Mouse (Mus musculus): ENCODE measurements at regions not wholly inside any gene's neighbourhood (a gene's known extent, or its start where the extent isn't known, plus 50 kb on each side); places are given as distances from the start of the nearest gene placed in this dataset.

DNA sequence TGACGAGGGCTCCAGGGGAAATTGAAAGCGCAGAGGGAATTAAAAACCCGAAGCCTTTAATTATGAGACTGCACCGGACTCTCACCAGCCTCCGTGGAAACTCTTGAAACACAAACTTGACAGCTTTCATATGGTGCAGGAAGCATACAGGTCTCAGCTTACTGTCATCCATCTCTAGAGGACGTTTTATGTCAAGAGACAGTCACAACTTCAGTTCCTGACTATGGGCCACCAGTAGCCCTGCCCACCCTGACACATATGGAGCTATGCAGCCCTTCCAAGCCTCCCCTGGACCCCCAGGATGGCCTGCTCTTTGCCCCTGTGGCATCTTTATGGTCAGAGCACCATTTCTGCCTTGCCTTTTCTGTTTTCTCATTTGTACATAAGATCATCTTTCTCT is 530.0 kb downstream of the Vrk1 start:
- Histone ChIP-seq H3K4me1 (ENCODE audit: control insufficient read depth in 2 of 2, insufficient read depth in 2 of 2, low read length in 2 of 2, poor library complexity in 1 of 2) (peaks cover 0 to 4% of the 10 kb centered on the region in 2 experiments; a peak in 1 of 4 replicates), H3K4me3 (ENCODE audit: insufficient read depth in 1 of 2, low read depth in 1 of 2, low read length in 2 of 2, poor library complexity in 1 of 2, severe bottlenecking in 1 of 2) (no peak overlapping the region), H3K27ac (ENCODE audit: insufficient read depth, low read depth, low read length, poor library complexity, severe bottlenecking) (no peak overlapping the region), H3K9ac (ENCODE audit: insufficient read depth, low read depth, low read length, poor library complexity, severe bottlenecking) (no peak overlapping the region), H3K36me3 (ENCODE audit: control insufficient read depth, insufficient read depth, low read length, poor library complexity, severe bottlenecking) (no peaks in the 10 kb centered on the region), H3K9me3 (ENCODE audit: control insufficient read depth, insufficient read depth, low read depth, low read length) (no peaks in the 10 kb centered on the region)
- in situ Hi-C loops (cut with MboI; ENCODE audit: low sequenced_read_pairs in 2 of 2, unreplicated experiment in 2 of 2) = no loop called here
- TF ChIP-seq ZC3H11A (IDR thresholded peaks at IDR 0.05; ENCODE audit: borderline replicate concordance, low read depth, low read length) (no peak), ZNF384 (IDR thresholded peaks at IDR 0.05; ENCODE audit: low read depth, low read length) (no peak), MAFK (IDR thresholded peaks at IDR 0.05; ENCODE audit: insufficient read depth, low read depth, low read length) (no peak), HCFC1 (IDR thresholded peaks at IDR 0.05; ENCODE audit: borderline replicate concordance, insufficient read depth, low read length) (no peak), CHD2 (IDR thresholded peaks at IDR 0.05; ENCODE audit: low read depth, low read length) (no peak)
- no peak for DNase-seq (ENCODE audit: low read depth, low spot score)

DNA sequence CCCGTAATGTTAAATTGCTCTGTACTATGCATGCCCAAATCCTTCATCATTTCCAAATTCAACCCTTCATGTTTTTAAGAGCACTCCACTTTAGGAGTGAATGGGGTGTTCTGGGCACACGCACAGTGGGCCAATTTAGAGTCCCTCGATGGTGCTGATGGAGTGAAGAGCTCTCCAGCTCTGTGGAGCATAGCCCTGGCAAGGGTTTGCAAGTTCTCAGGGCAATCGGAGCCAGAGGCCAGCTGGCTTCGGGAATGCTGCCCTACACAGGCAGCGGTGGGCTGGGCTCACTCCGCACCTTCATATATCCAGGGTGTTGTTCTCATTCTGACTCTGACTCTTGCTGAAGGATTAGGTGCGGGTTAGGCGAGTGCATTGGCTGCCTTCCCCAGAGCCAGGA is 549.5 kb downstream of the Vrk1 start:
- Histone ChIP-seq H3K9me3 (ENCODE audit: control insufficient read depth, insufficient read depth, low read depth, low read length) (no peaks in the 10 kb centered on the region), H3K4me3 (ENCODE audit: insufficient read depth in 1 of 2, low read depth in 1 of 2, low read length in 2 of 2, poor library complexity in 1 of 2, severe bottlenecking in 1 of 2) (no peak overlapping the region), H3K27ac (ENCODE audit: insufficient read depth, low read depth, low read length, poor library complexity, severe bottlenecking) (no peak overlapping the region), H3K9ac (ENCODE audit: insufficient read depth, low read depth, low read length, poor library complexity, severe bottlenecking) (no peak overlapping the region), H3K4me1 (ENCODE audit: control insufficient read depth in 2 of 2, insufficient read depth in 2 of 2, low read length in 2 of 2, poor library complexity in 1 of 2) (no peaks in the 10 kb centered on the region), H3K36me3 (ENCODE audit: control insufficient read depth, insufficient read depth, low read length, poor library complexity, severe bottlenecking) (no peaks in the 10 kb centered on the region)
- in situ Hi-C loops (cut with MboI; ENCODE audit: low sequenced_read_pairs in 2 of 2, unreplicated experiment in 2 of 2) = no loop called here
- no peak for DNase-seq (ENCODE audit: low read depth, low spot score)
- TF ChIP-seq ZC3H11A (IDR thresholded peaks at IDR 0.05; ENCODE audit: borderline replicate concordance, low read depth, low read length) = no peak
- no peak for TF ChIP-seq HCFC1 (IDR thresholded peaks at IDR 0.05; ENCODE audit: borderline replicate concordance, insufficient read depth, low read length)
- TF ChIP-seq CHD2 (IDR thresholded peaks at IDR 0.05; ENCODE audit: low read depth, low read length) = no peak
- TF ChIP-seq MAFK (IDR thresholded peaks at IDR 0.05; ENCODE audit: insufficient read depth, low read depth, low read length) = no peak
- TF ChIP-seq ZNF384 (IDR thresholded peaks at IDR 0.05; ENCODE audit: low read depth, low read length) = no peak

DNA sequence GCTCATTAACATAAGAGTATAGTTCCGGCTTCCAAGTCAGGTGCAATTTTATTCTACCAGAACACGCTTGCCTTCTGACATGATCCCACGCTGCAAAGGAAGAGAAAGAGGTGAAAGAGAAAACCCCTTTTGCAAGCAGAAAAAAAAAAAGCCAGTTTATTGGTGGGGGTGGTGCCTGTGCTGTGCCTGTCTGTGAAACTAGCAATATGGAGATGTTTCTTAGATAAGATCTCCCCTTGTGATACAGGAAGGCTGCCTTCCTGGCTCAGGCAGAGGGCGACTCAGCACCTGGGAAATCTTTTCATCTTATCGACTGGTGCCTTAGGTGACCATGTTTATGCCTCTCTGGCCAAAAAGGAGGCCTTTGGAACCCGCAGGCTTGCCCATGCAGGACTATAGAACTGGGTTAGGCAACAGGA is 555.2 kb downstream of the Vrk1 start:
- no peak overlapping the region for H3K9ac ChIP-seq (ENCODE audit: insufficient read depth, low read depth, low read length, poor library complexity, severe bottlenecking)
- in situ Hi-C loops (cut with MboI; ENCODE audit: low sequenced_read_pairs in 2 of 2, unreplicated experiment in 2 of 2) = no loop called here
- peaks cover 0 to 5% of the 10 kb centered on the region in 2 experiments; a peak in 1 of 4 replicates for H3K4me1 ChIP-seq (ENCODE audit: control insufficient read depth in 2 of 2, insufficient read depth in 2 of 2, low read length in 2 of 2, poor library complexity in 1 of 2)
- no peak overlapping the region for H3K27ac ChIP-seq (ENCODE audit: insufficient read depth, low read depth, low read length, poor library complexity, severe bottlenecking)
- H3K9me3 ChIP-seq (ENCODE audit: control insufficient read depth, insufficient read depth, low read depth, low read length) = no peaks in the 10 kb centered on the region
- no peak for TF ChIP-seq HCFC1 (IDR thresholded peaks at IDR 0.05; ENCODE audit: borderline replicate concordance, insufficient read depth, low read length)
- TF ChIP-seq ZC3H11A (IDR thresholded peaks at IDR 0.05; ENCODE audit: borderline replicate concordance, low read depth, low read length) = no peak
- TF ChIP-seq CHD2 (IDR thresholded peaks at IDR 0.05; ENCODE audit: low read depth, low read length) = no peak
- no peak for TF ChIP-seq MAFK (IDR thresholded peaks at IDR 0.05; ENCODE audit: insufficient read depth, low read depth, low read length)
- no peak for TF ChIP-seq ZNF384 (IDR thresholded peaks at IDR 0.05; ENCODE audit: low read depth, low read length)
- no peaks in the 10 kb centered on the region for H3K36me3 ChIP-seq (ENCODE audit: control insufficient read depth, insufficient read depth, low read length, poor library complexity, severe bottlenecking)
- H3K4me3 ChIP-seq (ENCODE audit: insufficient read depth in 1 of 2, low read depth in 1 of 2, low read length in 2 of 2, poor library complexity in 1 of 2, severe bottlenecking in 1 of 2) = no peak overlapping the region
- DNase-seq (ENCODE audit: low read depth, low spot score) = no peak

DNA sequence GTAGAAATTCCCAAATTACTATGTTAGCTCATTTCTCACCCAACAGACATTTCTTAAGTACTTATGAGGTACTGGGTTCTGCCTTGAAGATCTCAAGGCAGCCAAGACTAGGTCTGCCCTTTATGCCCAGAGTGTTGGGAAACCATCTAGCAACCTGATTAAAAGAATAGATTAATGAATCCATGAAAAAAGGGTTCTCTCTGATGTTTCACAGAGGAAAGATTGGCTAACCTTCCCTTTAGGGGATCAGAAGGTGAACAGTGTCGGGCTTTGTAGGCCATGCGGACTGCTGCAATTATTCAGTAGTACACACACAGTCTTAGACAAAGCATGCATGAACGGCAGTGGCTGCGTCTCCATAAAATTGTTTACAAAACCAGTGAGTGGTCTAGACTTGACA is 556.3 kb downstream of the Vrk1 start:
- H3K4me3 ChIP-seq (ENCODE audit: insufficient read depth in 1 of 2, low read depth in 1 of 2, low read length in 2 of 2, poor library complexity in 1 of 2, severe bottlenecking in 1 of 2) = no peak overlapping the region
- no peak overlapping the region for H3K27ac ChIP-seq (ENCODE audit: insufficient read depth, low read depth, low read length, poor library complexity, severe bottlenecking)
- TF ChIP-seq MAFK (IDR thresholded peaks at IDR 0.05; ENCODE audit: insufficient read depth, low read depth, low read length) (no peak), HCFC1 (IDR thresholded peaks at IDR 0.05; ENCODE audit: borderline replicate concordance, insufficient read depth, low read length) (no peak), CHD2 (IDR thresholded peaks at IDR 0.05; ENCODE audit: low read depth, low read length) (no peak), ZNF384 (IDR thresholded peaks at IDR 0.05; ENCODE audit: low read depth, low read length) (no peak), ZC3H11A (IDR thresholded peaks at IDR 0.05; ENCODE audit: borderline replicate concordance, low read depth, low read length) (no peak)
- H3K9ac ChIP-seq (ENCODE audit: insufficient read depth, low read depth, low read length, poor library complexity, severe bottlenecking) = no peak overlapping the region
- peaks cover 0 to 5% of the 10 kb centered on the region in 2 experiments; a peak in 1 of 4 replicates for H3K4me1 ChIP-seq (ENCODE audit: control insufficient read depth in 2 of 2, insufficient read depth in 2 of 2, low read length in 2 of 2, poor library complexity in 1 of 2)
- DNase-seq (ENCODE audit: low read depth, low spot score) = no peak
- H3K36me3 ChIP-seq (ENCODE audit: control insufficient read depth, insufficient read depth, low read length, poor library complexity, severe bottlenecking) = no peaks in the 10 kb centered on the region
- in situ Hi-C loops (cut with MboI; ENCODE audit: low sequenced_read_pairs in 2 of 2, unreplicated experiment in 2 of 2) = no loop called here
- no peaks in the 10 kb centered on the region for H3K9me3 ChIP-seq (ENCODE audit: control insufficient read depth, insufficient read depth, low read depth, low read length)

DNA sequence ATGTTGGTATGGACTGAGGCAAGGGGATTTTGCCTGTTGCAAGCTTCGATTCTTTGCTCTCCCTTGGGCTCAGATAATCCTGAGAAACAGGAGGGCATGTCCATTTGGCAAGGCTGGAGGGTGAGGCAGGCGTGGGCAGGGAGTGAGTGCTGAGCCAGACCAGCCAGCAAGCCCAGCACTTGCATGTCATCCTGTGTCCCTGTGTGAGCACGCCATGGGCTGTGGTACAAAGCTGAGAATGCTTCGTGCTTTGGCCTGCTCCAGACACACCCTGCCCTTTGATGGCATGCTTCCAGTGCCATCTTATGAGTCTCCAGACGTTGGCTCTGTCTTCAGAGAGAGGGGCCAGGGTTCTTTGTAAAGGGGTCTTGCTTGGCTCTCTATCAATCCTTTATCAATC is 557.1 kb downstream of the Vrk1 start:
- TF ChIP-seq HCFC1 (IDR thresholded peaks at IDR 0.05; ENCODE audit: borderline replicate concordance, insufficient read depth, low read length) = no peak
- TF ChIP-seq MAFK (IDR thresholded peaks at IDR 0.05; ENCODE audit: insufficient read depth, low read depth, low read length) = no peak
- no peak for TF ChIP-seq ZC3H11A (IDR thresholded peaks at IDR 0.05; ENCODE audit: borderline replicate concordance, low read depth, low read length)
- TF ChIP-seq ZNF384 (IDR thresholded peaks at IDR 0.05; ENCODE audit: low read depth, low read length) = no peak
- no peak for TF ChIP-seq CHD2 (IDR thresholded peaks at IDR 0.05; ENCODE audit: low read depth, low read length)
- Histone ChIP-seq H3K4me1 (ENCODE audit: control insufficient read depth in 2 of 2, insufficient read depth in 2 of 2, low read length in 2 of 2, poor library complexity in 1 of 2) (peaks cover 0 to 5% of the 10 kb centered on the region in 2 experiments; a peak in 1 of 4 replicates), H3K27ac (ENCODE audit: insufficient read depth, low read depth, low read length, poor library complexity, severe bottlenecking) (no peak overlapping the region), H3K4me3 (ENCODE audit: insufficient read depth in 1 of 2, low read depth in 1 of 2, low read length in 2 of 2, poor library complexity in 1 of 2, severe bottlenecking in 1 of 2) (no peak overlapping the region), H3K9ac (ENCODE audit: insufficient read depth, low read depth, low read length, poor library complexity, severe bottlenecking) (no peak overlapping the region), H3K36me3 (ENCODE audit: control insufficient read depth, insufficient read depth, low read length, poor library complexity, severe bottlenecking) (no peaks in the 10 kb centered on the region), H3K9me3 (ENCODE audit: control insufficient read depth, insufficient read depth, low read depth, low read length) (no peaks in the 10 kb centered on the region)
- in situ Hi-C loops (cut with MboI; ENCODE audit: low sequenced_read_pairs in 2 of 2, unreplicated experiment in 2 of 2) = no loop called here
- DNase-seq (ENCODE audit: low read depth, low spot score) = no peak

Measured in ES-E14 (cell line).